Mouse (Mus musculus): ENCODE data around the gene Numb.
"Not testable (repeated sequence)": the region's sequence is repeated elsewhere in the genome, so short reads cannot be mapped to it uniquely, and the experiment has no call there.

Numb gene

DNA sequence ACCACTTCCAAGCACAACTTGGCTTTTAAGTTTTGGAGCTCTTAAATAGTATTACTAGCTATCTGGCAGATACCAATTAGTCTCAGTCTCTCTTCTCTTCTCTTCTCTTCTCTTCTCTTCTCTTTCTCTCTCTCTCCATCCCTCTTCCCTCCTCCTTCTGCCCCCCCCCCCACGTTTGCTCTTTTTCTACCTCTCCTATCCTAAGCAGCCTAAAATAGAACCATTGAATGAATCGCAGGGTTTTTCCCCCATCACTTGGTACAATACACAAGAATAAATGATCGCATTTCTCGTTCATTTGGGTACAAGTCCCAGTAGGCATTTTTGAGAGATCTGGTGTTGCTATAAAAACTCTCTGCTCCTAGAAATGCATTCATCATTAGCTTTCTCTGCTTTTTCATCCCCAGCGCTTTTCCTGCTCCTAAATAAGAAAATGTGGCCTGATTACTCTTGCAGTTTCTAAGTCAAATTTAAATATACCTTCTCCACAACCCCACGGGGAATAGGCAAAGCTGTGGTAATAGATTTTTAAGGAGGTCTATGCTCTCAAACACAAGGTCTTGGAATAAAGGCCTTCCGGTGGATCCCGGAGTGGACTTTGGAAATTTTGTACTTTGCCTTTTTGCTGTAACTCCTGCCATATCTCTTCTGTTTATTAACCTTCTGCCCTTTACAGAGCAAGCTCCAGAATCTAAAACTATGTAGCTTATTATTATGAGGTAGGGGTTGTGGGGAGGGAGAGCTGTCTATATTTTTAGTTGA lies 1.2 kb upstream of the Numb start:
- DNase-seq (ENCODE audit: low read depth, low spot score) = no peak

DNA sequence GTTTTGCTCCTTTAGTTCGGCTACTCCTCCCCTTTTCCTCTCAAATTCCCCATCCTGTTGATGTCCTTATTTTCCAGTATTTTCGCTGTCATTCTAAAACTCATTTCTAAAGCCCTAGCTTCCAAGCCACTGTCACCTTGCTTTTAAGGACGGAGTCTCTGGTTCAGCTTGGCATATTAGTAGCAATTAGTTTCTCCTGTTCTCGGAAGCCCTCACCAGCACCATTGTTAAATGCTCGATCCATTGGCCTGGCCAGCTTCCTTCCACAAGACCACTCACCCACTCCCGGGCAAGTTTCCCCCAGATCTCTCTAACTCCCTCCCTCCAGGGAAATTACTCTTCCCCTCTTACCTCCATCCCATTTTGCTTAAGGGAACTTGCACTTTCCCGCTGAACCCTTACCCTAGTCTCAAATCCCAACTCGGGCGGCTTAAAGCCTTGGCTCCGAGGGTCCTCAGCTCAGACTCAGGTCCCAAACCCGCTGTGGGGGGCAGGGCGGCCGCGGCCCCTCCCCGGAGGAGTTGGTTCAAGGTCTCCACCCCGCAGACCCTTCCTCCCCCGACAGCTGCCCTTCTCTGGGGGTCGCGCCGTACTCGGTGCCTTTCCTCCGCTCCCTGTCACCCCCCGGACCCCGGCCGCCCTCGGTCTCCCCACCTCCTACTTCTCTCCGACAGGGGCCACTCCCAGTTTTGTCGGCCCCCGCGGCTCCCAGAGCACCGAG lies 853 bp downstream of the Numb start:
- peak; percentile 35 for DNase-seq (ENCODE audit: low read depth, low spot score)

DNA sequence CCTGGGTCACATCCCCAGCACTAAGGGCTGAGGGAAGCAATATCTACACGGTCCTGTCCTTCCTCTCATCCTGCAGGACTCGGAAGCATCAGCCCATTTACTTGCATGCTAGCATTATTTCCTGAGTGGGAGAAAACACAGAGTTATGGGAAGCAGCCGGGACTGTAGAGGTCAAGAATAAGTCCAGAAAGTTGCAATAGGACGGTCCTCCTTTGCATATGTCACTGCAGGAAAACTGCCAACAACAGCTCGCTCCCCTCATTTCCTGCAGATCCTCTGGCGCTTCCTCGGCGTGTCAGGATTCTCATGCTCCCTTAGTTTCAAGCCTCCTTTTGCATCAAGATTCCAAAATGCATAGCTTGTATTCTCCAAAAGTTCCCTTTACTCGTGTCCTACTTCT lies 4.8 kb downstream of the Numb start:
- DNase-seq (ENCODE audit: low read depth, low spot score) = no peak

DNA sequence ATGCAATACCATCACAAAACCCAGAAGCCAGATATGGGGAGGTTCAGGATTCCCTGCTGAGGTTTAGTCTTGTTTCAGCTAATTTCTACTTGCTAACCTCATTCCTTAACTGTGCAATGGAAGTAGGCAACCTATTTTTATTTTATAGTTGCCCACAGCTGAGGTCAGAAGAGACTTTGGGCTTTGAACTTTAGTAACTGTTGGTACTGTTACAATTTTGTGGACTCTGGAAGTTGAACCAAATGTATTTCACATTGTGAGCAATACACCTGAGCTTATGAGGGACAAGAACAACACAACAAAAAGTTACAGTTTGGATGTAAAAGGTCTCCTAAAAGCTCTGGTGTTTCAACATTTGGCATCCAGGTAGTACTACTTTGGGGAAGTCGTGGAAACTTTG lies 6.9 kb downstream of the Numb start:
- DNase-seq (ENCODE audit: low read depth, low spot score) = no peak

DNA sequence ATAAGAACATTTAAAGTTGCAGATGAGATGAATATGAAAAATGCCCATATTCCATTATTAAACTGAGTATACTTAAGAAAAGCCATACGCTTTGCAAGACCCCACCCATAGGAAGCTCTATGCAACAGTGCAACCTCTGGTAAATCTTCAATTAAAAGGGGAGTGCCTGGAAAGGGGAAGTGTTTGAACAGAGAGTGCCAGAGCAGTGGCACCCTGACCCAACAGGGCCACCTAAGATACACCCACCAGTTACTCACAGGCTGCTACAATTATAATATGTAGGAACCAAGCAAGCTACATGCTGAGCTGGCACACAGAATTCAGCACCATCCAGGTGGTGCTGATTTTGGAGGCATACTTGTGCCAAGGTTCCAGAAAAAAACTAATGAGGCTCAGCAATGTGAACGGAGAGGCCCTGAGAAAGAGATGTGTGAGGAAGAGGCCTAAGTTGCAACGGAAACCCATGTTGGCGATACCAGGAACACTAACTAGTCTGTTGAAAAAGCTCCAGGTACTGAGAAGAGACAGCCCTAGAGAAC lies 7.5 kb downstream of the Numb start:
- DNase-seq (ENCODE audit: low read depth, low spot score) = no peak

DNA sequence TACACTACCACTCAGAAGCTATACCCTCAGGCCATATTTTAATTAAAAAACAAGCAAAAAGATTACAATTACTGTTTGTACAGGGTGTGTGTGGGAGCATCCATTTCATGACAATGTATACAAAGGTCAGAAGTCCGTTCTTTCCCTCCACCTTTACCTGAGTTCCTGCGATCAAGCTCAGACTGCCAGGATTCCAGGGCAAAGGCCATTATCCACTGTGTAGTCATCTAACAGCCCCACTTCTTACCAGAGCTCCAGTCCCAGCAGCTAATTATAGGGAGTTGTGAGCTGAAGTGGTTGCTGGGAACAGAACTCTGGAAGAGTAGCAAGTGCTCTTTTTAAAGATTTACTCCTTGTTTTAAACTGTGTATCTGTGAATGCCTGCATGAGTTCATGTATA lies 11.3 kb downstream of the Numb start:
- no peak for DNase-seq (ENCODE audit: low read depth, low spot score)

DNA sequence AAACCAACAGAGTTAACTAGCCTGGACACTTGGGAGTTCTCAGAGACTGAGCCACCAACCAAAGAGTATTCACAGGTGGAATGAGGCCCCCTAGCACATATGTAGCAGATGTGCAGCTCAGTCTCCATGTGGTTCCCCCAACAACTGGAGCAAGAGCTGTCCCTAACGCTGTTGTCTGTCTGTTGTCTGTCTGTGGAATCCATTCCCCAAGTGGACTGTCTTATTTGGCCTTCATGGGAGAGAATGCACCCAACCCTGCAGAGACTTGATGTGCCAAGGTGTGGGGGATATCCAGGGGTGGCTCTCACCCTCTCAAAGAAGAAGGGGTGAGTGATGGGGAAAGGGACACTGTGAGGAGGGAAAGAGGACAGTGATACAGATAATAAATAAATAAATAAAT lies 28.8 kb downstream of the Numb start:
- no peak for DNase-seq (ENCODE audit: low read depth, low spot score)

DNA sequence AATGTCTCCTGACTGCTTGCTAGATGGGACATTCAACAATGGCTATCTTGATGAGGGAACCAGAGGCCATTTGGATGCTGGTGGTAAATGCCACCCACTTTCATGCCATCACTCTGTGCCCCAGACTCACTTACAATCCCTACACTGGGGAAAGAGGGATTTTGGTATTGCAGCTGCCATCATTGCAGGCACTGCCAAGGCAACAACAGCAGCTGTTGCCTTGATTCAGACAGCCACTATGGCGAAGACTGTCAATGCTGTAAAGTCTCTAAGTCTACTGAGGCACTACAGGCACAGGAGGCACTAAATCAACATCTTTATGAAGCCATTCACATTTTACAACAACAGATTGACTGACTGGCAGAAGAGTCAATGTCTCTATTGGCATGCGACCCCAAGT lies 30.5 kb downstream of the Numb start:
- DNase-seq (ENCODE audit: low read depth, low spot score) = no peak

DNA sequence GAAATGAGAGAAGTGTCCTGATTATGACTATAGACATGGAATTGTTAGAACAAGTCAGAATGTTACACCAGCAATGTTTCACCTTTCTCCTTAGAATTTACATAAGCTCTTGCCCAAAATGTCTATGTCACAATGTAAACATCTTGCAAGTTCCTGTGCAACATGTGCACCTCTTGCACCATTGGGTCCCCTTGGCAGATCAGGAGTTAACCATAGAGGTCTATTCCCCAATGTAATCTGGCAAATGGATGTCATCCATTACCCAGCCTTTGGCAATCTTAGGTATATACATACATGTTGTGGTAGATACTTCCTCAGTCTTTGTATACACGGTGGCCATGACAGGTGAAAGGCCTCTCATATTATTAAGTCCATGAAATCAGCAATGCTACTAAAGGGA lies 32.6 kb downstream of the Numb start:
- DNase-seq (ENCODE audit: low read depth, low spot score) = no peak

DNA sequence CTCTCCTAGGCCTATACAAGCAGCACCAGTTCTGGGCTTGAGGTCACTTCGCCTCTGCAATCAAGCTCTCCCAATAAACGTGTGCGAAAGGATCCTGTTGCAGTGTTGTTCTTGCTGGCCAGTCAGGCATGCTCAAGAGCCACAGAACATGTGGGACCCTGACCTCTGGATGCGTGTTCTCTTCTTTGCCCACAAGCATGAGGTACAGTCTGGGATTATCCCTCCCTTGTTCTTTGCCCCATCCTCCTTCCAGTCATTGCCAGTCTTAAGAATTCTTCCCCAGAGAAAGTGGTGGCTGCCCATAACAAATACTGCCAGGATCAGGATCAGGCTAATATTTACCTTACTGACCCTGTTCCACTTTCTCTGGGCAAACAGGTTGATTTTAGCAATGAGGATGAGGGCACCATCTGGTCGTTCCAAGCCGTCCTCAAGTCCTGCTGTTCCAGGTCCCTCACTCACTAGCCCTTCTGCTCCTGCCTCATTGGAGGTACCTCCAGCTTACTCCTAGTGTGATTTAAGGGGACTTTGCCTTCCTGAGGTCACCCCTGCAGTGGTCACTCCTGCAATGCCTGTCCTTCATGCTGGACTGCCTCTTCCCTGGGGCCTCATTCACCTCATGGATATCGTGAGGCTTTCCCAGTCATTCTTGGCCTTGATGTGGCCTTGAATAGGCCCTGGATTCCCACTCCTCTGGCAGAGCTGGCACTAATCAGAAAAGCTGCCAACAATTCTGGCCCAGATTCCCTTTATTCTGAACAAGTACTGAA lies 36.0 kb downstream of the Numb start:
- DNase-seq (ENCODE audit: low read depth, low spot score) = no peak

DNA sequence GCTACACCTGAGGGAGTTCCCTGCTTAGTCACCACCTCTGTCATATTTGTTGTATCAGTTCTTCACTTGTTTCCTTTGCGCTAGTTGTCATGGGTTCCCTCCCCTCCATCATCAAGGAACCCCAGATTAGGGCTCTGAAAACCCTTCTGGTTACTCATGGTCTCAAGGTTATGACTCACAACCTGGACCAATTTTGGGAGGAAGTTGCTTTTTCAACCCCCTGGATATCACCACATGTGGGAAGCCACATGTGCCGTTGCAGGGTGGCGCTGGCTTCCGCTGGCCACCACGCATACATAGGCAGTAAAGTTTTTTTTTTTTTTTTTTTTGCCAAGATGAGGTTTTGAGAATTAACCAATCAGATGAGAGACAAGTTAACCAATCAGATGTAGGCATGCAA lies 36.7 kb downstream of the Numb start:
- not testable (repeated sequence) for DNase-seq (ENCODE audit: low read depth, low spot score)

DNA sequence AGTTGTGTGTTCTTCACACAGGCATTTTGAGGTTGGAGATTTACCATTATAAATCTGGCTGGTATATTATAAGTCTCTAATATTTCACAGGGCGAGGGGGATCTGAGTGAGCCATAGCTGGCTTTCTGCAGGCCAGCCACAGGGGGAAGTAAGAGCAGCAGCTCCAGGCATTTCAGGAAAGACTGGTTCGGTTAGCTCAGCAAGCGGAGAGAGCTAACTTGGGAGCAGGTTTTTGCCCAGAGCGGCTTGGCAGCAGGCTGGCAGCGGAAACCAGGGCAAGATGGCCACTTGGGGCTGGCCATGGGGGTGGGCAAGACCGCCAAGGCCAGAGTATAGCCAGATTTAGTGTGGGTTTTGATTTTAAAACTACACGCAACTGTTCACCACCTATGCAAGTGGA lies 39.2 kb downstream of the Numb start:
- DNase-seq (ENCODE audit: low read depth, low spot score) = no peak

DNA sequence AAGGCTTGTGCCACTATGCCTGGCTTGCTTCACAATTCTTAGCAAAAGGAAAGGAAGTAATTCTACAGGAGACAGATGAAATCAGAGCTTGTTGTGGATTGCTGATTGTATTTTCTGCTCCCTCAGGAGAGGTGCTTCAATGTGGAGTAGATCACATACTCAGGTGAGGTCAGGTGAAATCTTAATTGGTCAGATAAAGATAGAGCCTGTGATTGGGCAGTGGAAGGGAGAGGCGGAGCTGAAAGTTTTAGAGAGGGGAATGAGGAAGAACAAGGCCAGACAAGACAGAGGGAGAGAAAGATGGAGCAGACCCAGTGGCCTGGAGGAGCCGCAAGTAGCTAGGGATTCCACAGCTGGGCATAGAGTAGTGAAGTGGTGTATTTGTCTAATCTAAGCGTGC lies 39.6 kb downstream of the Numb start:
- DNase-seq (ENCODE audit: low read depth, low spot score) = no peak

DNA sequence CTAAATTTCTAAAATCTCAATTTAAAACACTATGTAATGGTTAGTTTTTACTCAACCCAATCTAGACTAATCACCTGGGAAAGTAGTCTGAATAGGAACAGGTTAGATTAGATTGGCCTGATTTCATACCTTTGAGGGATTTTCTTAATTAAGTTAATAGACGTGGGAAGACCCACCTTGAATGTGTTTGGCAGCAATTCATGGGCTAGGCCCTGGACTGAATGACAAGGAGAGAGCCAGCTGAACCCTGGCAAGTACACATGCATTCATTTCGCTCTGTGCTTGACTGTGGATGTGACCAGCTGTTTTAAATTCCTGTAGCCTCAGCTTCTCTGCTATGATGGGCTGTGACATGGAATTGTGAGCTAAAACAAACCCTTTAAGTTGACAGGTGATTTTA lies 40.8 kb downstream of the Numb start:
- no peak for DNase-seq (ENCODE audit: low read depth, low spot score)

DNA sequence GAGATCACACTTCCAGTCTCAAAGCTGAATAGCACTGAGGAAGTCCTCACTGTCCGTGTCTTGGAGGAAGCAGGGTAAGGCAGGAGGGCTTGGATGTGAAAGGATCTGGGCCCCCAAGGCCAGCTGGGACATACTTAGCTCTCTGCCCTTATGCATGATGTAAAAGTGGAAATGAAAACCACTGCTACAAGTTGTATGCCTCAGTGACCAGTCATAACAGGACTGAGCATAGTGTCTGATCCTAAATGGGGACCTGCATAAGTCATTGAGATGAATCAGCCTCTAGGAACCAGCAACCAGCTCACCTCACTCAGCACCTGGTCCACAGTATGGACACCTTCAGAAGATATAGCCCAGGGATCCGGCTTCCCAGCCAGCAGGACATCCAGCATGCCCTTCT lies 46.6 kb downstream of the Numb start:
- no peak for DNase-seq (ENCODE audit: low read depth, low spot score)

DNA sequence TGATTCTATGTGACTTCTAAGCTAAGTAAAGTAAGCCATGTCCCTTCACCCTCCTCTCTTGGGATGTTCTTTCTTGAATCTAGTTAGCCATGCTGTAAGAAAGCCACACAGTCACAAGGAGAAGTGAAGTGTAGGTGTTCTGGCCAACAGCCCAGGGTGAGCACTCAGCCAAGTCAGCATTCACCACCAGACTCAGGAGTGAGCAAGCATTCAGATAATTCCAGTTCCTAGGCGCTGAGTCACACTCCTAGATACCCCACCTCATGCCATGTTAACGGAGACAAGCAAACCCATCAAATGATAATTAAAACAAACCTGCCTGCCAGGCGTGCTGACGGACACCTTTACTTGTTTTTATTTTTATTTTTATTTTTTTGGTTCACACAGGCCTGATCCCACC lies 47.1 kb downstream of the Numb start:
- DNase-seq (ENCODE audit: low read depth, low spot score) = no peak

DNA sequence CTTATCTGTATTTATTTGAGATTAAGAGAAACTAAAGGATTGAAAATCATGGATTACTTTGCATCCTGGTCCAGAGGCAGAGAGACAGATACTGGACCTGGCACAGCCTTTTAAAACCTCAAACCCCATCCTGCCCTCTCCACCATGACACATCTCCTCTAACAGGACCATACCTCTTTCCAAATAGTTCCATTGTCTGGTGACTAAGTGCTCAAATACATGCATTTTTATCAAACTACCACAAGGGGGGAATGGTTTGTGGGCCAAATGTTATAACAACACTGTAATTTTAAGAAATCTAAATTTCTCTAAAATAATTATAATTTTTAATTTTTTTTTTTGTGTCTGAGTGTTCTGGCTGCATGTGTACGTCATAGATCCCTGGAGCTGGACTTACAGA lies 57.2 kb downstream of the Numb start:
- peak; percentile 18 for DNase-seq (ENCODE audit: low read depth, low spot score)

DNA sequence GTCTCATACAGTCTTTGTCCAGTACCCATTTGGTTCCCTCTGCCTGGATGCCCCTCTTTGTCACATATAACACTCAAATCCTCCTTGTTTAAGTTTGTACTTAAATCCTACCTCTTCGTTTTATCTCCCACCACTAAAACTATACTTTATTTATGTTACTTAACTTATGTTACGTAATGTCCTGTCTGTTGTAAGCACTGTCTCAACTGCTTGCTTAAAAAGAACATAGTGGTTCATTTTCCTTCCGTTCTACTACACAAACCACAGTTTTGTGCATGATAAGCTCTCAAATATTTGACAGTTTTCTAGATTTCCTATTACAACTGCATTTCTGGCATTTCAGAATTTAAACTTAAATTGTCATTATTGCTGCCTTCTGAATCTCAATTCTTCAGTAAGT lies 59.9 kb downstream of the Numb start:
- no peak for DNase-seq (ENCODE audit: low read depth, low spot score)

DNA sequence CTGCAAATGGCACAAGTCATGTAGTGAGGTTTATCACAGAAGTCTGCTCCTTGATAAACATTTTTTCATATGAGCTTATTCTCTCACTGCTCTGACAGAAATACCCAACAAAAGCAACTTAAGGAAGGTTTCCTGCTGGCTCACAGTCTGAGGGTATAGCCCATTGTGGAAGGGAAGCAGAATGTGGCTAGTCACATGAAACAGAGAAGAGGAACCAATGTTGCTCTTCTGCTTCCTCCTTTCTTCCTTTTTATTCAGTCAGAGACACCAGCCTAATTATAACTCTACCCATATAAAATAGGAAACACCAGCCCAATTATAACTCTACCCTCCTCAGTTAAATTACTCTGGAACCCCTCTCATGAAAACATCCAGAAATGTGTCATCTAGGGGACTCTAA lies 61.0 kb downstream of the Numb start:
- DNase-seq (ENCODE audit: low read depth, low spot score) = no peak

DNA sequence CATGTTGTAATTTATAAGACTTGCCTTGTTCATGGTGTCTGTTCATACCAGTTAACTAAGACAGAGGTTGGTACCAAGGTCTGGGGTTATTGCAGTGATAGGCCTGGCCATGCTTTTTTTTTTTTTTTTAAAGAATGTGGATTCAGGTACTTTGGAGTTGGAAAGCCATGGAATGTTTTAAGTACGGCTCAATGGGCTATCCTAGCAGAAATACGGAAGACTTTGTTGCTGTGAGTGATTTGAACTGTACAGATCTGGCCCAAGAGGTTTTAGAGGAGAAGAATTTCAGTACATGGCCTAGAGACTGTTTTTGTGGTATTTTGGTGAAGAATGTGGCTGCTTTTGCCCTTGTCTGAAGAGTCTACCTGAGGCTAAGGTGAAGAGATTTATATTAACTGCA lies 63.7 kb downstream of the Numb start:
- DNase-seq (ENCODE audit: low read depth, low spot score) = no peak

DNA sequence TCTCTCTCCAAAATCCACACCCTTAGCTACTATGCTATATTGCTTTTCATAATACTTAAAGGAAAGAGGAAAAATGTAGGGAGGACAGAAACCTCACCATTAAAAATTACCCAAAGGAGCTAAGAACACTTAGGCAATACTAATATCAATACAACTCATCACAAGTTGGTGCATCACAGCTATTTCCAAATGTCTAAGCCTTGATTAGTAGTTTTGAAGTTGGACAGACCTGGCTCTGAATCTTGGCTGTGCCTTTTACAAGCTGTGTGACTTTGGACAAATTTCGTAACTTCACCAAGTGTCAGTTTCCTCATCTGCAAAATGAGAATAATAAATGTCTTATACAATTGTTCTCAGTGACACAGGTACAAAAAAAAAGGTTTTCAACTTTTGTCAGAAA lies 66.5 kb downstream of the Numb start:
- no peak for DNase-seq (ENCODE audit: low read depth, low spot score)

DNA sequence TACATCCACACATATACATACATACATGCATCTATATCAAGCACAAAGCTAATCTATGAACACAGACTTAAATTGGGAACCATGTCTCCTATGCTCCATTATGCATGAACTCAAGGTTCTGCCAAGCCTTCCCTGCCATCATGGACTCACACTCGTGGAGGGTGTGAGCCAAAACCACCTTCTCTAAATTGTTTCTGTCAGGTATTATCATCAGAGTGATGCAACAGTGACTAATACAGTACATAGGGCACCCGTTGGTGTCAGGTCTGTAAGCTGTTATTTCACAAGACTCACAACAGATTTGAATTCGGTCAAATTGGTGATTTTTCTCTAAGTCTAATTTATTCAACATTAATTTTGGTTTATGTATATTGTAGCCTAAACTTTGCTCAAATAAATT lies 67.5 kb downstream of the Numb start:
- DNase-seq (ENCODE audit: low read depth, low spot score) = no peak

Measured in ES-CJ7 (cell line).